Mouse (Mus musculus) cerebellum, adult 2 months (tissue): ENCODE results near the gene Ucma.

Experiments
- CTCF ChIP-seq: fragments of 200-500 bp; IDR thresholded peaks from 2 replicates; pipeline ENCODE4 v1.5.1; 2011; ENCODE audit warnings: low read depth, mild to moderate bottlenecking, control low read depth, low read length, moderate library complexity, borderline replicate concordance; ENCODE audit not compliant: insufficient read depth
- POLR2A ChIP-seq: fragments of 200-500 bp; IDR thresholded peaks from 2 replicates; pipeline ENCODE4 v1.6.1; 2011; ENCODE audit warnings: low read length, control low read depth, borderline replicate concordance; ENCODE audit not compliant: insufficient read depth

DNA sequence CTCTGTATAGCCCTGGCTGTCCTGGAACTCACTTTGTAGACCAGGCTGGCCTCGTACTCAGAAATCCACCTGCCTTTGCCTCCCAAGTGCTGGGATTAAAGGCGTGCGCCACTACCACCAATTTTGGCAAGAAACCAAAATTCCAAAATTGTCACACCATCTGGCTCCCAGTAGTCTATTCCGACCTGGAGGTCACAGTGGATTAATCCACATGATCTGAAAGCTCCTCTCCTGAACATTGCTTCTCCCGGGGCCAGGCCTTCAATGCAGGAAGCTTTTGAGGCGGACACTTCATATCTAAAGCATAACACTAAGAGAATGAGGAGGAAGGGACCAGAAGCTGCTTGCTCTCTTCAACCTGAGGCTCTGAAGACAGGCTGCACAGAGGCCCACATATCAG, 39.6 kb downstream of the Ucma start:
- TF ChIP-seq POLR2A = no peak
- no peak for TF ChIP-seq CTCF
